In the genomic region with DNA sequence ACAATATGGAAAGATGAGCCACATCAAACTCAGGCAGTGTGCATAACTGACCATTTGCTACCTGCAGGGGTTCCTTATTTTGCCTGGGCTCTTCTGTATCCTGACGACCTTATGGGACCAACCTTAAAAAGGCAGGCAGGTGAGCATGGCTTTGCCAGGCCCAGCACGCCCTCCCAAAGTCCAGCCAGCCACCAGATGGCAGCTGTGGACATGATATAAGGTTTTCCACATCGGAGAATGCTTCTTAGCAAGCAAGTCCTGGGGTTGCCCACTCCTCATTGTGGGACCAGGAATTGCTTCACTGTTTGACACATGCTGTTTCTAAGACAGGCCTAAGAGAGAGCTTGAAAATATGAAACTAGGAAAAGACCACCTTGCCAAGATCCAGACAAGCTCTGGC, we compare ENCODE assay signal across 9 mouse cellular contexts. TPM values are rescaled to one million over a fixed set of nuclear protein-coding genes. Genes with fewer than 3 reads are reported as not detected.
A peak's percentile ranks its signal among the peaks of the same experiment; 100 is the strongest.
DNase-seq lines count a peak whose midpoint lies in the region; ATAC-seq lines count a peak whose summit lies in the region.
"Had no signal": no experiment of that assay in that cellular context is flagged by ENCODE, and none has a peak within 500 bp of the region (broad histone marks: within the 10 kb centered on the region; RNA-seq: fewer than 3 reads in every experiment).

No protein-coding gene starts in this region.

- ATAC-seq in midbrain, embryonic 11.5 days (ENCODE audit: low FRiP score) = no peak

- no peaks in the 10 kb centered on the region for H3K36me3 ChIP-seq in midbrain, embryonic 10.5 days
- no peaks in the 10 kb centered on the region for H3K36me3 ChIP-seq in midbrain, embryonic 11.5 days (ENCODE audit: control insufficient read depth, insufficient read depth, low read length)
- H3K36me3 ChIP-seq: neural tube, embryonic 12.5 days had no signal

- H3K27ac ChIP-seq in midbrain, embryonic 10.5 days (replicated peaks) = no peak overlapping the region
- H3K27ac ChIP-seq in midbrain, embryonic 11.5 days (ENCODE audit: low read depth, low read length) = no peak overlapping the region
- H3K27ac ChIP-seq: neural tube, embryonic 12.5 days had no signal

- H3K9me3 ChIP-seq in midbrain, embryonic 10.5 days (replicated peaks) = peaks cover 4% of the 10 kb centered on the region; the same call in 1 of the 2 replicates
- no peaks in the 10 kb centered on the region for H3K9me3 ChIP-seq in midbrain, embryonic 11.5 days (ENCODE audit: control insufficient read depth, low read length)
- H3K9me3 ChIP-seq: neural tube, embryonic 12.5 days had no signal

- no peak overlapping the region for H3K4me2 ChIP-seq in midbrain, embryonic 11.5 days
- H3K4me2 ChIP-seq: neural tube, embryonic 12.5 days had no signal

- intact Hi-C loops in gastrocnemius, postnatal 36 days (cut with DNase I) = loop anchor here (5.0 kb wide), 2 partner anchors 74 to 114 kb away; no protein-coding TSS in a partner anchor

- WGBS in midbrain, embryonic 10.5 days = 29% methylated on average over 3 of the region's 3 CpGs
- 33% methylated on average over 3 of the region's 3 CpGs for WGBS in midbrain, embryonic 11.5 days

- H3K9ac ChIP-seq in midbrain, embryonic 11.5 days (ENCODE audit: low read length) = no peak overlapping the region
- H3K9ac ChIP-seq: neural tube, embryonic 12.5 days had no signal

- H3K4me1 ChIP-seq in midbrain, embryonic 10.5 days = no peaks in the 10 kb centered on the region
- no peaks in the 10 kb centered on the region for H3K4me1 ChIP-seq in midbrain, embryonic 11.5 days (ENCODE audit: control insufficient read depth, insufficient read depth, low read length)
- H3K4me1 ChIP-seq: neural tube, embryonic 12.5 days had no signal

- no peaks in the 10 kb centered on the region for H3K27me3 ChIP-seq in midbrain, embryonic 10.5 days (ENCODE audit: low read depth, poor library complexity, severe bottlenecking)
- no peaks in the 10 kb centered on the region for H3K27me3 ChIP-seq in midbrain, embryonic 11.5 days (ENCODE audit: control insufficient read depth, insufficient read depth, low read length)
- H3K27me3 ChIP-seq: neural tube, embryonic 12.5 days had no signal

- peak; percentile 26 for DNase-seq in gastrocnemius, postnatal 10 days
- no peak for DNase-seq in gastrocnemius, postnatal 36 days
- peak; percentile 15 for DNase-seq in midbrain, embryonic 10.5 days (ENCODE audit: low spot score)
- no peak for DNase-seq in midbrain, embryonic 11.5 days (ENCODE audit: low spot score, missing footprints)
- DNase-seq in cerebellum, postnatal 14 days = peak; percentile 71 to 73
- peak; percentile 30 for DNase-seq in retina, postnatal 1 day
- DNase-seq in frontal cortex, postnatal 36 days (ENCODE audit: low spot score in 2 of 2) = no peak
- DNase-seq in urinary bladder, adult 18-20 months (ENCODE audit: low spot score in 2 of 2) = no peak

- H3K4me3 ChIP-seq in midbrain, embryonic 10.5 days = no peak overlapping the region
- H3K4me3 ChIP-seq in midbrain, embryonic 11.5 days (ENCODE audit: low read depth, low read length) = no peak overlapping the region
- H3K4me3 ChIP-seq: neural tube, embryonic 12.5 days had no signal

RNA-seq across cellular contexts. Expression of gene Osbp2, which starts 55.5 kb away (rescaled TPM):
- total RNA-seq in gastrocnemius, postnatal 10 days (2021) = under 1 TPM; 0.49 to 0.88 TPM
- total RNA-seq in gastrocnemius, postnatal 36 days (2021) = under 1 TPM; 0.30 to 0.66 TPM
- 1.4 and 2.2 TPM in 2 replicates for polyA plus RNA-seq in midbrain, embryonic 10.5 days (2016; fragmentation: Nextera tagmentation; extraction: Ambion mirVana)
- 1.5 and 1.6 TPM in 2 replicates for polyA plus RNA-seq in midbrain, embryonic 11.5 days (2014; fragmentation: Nextera tagmentation; extraction: Ambion mirVana)

Comparison
In these comparisons a context has a peak if more than half of its experiments do, and no peak if none do; other contexts are left out.
1. DNase-seq: peak in gastrocnemius, postnatal 10 days (single experiment), midbrain, embryonic 10.5 days (single experiment), cerebellum, postnatal 14 days (2 of 2) and retina, postnatal 1 day (single experiment); none in gastrocnemius, postnatal 36 days (0 of 2), midbrain, embryonic 11.5 days (single experiment), frontal cortex, postnatal 36 days (0 of 2) and urinary bladder, adult 18-20 months (0 of 2).